Mouse (Mus musculus) monocyte, adult 5-6 weeks (primary cell): ENCODE measurements around the gene Leo1. TPM values are rescaled to one million over a fixed set of nuclear protein-coding genes. Genes with fewer than 3 reads are reported as not detected.
"Not testable (repeated sequence)": the region's sequence is repeated elsewhere in the genome, so short reads cannot be mapped to it uniquely, and the experiment has no call there.

ENCODE experiments used
- ATAC-seq: fragments of 153-309, 156-312 bp; replicated peaks from 2 replicates; pipeline ENCODE4 v1.8.0; 2017; ENCODE audit warnings: mild to moderate bottlenecking; ENCODE audit not compliant: low TSS enrichment, insufficient number of reproducible peaks, severe bottlenecking, poor library complexity, low FRiP score
- total RNA-seq: library from RNA; stranded (forward); fragments of 200-1000, 200-491, 200-594 nt; gene quantifications from 3 replicates; pipeline ENCODE4 v1.2.3, GENCODE M21; 2017

The Leo1 gene
- total RNA-seq, 1 experiment from 2014 or later, result 23.8 TPM

DNA sequence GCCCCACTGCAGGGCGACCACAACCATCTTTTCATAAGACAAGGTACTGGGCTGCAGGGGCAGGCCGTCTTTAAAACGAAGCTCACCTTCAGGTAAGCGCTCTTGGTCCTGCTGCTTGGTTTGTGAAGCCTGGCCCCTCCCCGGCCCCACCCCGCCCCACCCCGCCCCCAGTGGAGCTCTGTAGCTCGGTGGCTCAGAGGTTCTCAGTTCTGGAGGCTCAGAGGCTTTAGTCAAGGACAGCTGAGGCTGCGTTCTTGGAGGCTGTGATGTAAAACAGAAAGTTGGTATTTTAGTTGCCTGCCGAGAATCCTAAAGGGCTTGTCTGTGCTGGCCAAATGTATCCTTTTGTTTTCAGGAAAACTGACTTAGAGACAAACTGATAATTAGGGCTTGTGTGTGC, 14.4 kb downstream of the Leo1 start:
- no peak for ATAC-seq

DNA sequence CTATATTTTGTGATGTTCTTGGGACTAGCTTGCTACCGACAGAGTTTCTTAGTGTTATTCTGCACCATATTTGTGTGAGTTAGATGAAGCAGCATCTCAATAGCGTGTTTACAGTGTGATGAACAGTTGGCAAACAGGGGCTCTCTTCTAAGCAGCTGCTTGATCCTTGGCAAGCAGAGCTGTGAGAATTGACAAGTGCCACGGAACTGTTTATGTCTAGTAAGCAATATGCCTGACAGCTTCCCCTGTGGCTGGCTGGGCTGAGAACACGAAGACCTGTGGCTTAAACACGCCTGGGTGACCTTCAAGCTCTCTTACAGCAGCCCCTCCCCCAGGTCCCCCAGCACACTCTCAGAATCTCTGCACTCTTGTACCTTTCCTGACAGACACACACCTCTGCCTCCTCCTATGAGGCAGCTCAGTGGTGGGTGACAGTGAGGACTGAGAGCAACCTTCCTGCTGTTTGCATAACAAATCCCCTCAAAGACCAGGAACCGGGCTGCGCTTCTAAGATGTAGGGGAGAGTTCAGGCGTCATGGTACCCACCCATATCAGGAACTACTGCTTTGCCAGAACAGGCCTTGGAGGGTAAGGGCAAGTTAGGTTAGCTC, 21.8 kb downstream of the Leo1 start:
- ATAC-seq, result no peak

DNA sequence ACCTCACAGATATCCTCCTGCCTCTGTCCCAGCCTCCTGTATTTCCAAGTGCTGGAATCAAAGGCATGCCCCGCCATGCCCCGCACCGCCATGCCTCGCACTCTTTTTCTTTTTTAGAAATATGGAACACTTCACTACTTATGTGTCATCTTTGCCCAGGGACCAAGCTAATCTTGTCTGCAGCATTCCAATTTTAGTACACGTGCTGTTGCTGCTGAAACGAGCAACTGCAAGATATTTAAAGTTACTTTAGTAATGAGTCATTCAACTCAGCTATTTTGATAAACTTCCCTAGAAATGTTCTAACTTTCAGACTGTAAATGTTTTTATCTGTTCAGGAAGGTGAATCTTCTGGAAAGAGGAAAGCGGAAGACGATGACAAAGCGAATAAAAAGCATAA, 24.5 kb downstream of the Leo1 start:
- ATAC-seq, result no peak

DNA sequence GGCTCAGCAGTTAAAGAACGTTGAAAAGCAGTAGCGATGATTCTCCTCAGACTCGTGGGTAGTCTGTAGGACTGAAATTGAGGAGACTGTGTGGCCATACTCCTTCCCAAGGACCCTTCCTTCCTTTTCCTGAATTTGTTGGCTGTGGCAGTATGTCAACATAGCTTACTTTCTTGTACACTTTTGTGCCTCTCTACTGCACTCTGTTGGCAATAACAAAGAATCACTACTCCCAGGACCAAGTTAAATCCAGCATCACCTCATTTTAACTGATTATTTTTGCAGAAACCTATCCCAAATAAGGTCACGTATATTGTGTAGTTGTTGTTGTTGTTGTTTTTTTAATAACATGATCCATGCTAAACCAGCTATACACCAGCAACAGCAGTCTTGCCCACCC, 25.3 kb downstream of the Leo1 start:
- ATAC-seq, result no peak

DNA sequence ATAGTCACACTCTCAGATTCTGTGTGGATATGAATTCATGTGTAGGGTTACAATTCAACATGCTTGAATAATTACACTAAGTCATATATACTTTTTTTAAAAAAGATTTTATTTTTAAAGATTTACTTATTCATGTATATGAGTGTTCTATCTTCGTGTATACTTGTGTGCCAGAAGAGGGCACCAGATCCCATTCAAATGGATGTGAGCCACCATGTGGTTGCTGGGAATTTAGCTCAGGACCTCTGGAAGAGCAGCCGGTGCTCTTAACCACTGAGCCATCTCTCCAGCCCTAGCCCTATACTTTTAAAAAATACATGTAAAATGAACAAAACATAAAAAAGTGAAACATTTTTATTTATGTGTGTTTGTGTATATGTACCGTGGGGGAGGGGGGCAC, 26.3 kb downstream of the Leo1 start:
- ATAC-seq, result no peak

DNA sequence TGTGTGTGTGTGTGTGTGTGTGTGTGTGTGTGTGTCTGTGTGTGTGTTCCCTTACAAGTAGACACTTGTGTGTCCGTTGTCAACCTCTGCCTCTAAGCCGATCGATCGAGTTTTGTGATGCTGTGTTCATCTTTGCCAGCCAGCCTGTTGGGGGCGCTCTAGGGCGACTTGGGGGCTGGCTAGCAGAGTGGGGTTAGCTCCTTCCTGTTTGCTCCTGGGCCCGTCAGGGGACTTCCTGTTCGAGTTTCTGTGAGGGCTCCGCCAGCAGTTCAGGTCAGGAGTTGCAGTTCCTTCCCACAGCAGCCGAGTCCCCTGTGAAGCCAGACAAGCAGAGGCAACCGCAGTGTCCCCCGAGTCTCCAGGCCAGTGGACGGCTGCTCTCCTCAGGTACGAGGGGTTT, 27.0 kb downstream of the Leo1 start:
- peak; percentile 40; the same call in 1 of the 2 replicates for ATAC-seq

DNA sequence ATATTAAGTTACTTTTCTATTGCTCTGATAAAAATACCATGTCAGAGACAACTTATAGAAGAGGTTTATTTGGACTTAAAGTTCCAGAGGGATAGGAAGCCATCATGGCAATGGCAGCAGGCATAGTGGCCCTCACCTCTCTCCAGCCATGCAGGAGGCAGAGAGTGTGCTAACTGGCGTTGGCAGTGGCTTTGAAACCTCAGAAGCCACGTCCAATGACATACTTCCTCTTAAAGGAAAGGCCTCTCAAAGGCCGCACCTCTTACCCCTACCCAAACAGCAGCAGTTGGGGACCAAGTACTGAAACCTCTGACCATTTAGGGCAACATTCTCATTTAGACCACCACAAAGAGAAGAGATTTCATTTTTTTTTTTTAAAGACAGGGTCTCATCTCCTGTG, 35.9 kb downstream of the Leo1 start:
- no peak; the same call in 1 of the 2 replicates for ATAC-seq

DNA sequence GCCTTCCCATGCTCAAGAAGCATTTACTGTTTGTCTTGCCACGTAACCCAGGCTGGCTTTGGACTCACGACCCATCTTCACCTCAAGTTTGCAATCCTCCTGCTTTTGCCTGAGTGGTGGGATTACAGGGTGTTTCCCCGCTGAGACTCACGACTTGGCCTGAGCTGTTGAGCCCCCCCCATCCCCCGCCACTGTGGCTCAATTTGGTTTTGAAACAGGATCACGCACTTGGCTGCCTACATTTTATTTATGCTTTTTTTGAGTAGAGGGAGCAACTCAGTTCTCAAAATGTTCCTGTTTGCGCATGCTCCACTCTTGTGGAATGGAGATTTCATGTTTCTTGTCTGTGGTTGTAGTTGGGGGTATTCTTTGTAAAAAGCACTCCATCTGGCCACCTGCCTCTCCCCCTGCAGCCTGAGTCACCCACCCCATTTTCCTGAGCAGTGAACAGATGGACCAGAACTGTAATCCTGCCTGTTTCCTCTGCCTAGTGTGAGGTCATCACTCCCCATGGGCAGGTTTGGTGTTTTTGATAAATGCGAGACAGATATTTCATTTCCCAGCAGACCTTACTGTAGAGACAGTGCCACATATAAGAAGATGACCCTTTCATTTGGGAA, 37.9 kb downstream of the Leo1 start:
- no peak for ATAC-seq

DNA sequence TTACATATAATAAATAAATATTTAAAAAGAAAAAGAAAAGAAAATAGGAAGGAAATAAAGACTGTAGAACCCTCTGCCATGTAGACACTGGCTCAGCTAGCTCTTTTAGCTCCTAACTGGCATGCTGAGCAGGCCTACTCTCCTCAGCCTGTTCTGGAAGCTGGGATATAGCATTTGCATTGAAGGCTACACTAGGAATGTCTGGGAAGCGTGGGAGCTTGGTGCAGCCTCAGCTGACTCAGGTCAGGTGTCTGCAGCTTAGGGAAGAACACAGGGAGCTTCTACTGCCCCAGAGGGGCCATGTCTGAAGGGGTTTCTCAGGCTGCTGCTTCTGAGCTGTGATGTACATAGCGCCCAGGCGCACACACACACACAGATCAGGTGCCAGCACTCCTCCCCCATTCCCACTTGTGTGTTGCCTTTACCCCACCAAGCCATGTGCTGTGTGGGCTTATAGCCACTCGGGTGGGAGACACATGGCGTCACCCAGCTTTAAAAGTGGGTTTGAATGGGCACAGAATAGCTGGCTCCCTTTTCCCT, 39.3 kb downstream of the Leo1 start:
- ATAC-seq, result no peak

DNA sequence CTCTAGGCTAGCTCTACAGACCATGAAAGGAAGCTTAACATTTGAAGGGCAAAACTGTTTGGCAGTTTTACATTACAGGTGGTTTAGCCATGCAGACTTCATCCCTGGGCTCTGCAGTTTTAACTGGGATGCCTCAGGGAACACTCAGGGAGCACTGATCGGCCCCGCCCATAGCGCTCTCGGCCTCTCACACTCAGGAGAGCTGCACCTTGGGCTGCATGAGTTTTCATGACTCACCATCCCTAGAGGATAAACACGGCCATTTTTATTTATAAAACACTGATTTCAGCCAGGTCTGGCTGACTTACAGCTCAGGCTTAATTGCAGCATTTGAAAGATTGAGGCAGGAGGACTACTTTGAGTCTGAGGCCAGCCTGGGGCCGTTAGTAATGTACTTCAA, 43.9 kb downstream of the Leo1 start:
- no peak for ATAC-seq

DNA sequence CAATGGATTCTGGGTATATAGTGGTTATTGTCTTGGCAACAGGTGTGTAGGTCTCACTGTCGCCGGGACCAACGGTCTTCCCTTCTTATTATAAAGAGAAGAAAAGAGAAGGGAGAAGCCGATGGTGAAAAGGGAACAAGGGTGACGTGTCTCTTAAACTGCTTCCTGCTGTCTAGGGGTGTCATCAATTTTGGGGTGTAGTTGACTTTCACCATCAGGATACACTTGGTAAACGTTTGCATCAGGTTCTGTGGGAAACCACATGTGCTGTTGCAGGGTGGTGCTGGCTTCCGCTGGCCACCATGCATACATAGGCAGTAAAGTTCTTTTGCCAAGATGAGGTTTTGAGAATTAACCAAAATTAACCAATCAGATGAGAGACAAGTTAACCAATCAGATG, 46.9 kb downstream of the Leo1 start:
- not testable (repeated sequence) for ATAC-seq

DNA sequence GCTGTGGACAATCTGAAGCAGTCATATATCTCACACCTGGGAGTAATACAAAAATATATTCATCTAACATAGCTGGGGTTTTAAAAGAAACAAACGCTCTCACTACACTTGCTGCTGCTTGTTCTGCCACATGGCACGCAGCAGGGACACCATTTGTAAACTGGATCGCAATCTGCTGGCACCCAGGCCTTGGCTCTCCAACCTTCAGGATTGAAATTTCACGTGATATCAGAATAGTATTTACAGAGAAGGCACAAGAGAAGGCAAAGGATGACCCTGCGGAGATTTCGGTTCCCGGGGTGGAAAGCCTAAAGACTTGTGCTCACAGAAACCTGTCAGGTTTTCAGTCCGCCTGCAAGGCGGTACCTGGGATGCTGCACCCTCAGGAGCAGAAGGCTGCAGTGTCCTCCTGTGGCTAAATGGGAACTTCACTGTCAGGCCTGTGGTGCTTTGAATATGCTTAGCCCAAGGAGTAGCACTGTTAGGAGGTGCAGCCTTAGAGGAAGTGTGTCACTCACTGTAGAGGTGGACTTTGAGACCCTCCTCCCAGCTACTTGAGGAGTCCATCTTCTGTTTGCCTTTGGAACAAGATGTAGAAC, 53.2 kb downstream of the Leo1 start:
- ATAC-seq, result no peak

DNA sequence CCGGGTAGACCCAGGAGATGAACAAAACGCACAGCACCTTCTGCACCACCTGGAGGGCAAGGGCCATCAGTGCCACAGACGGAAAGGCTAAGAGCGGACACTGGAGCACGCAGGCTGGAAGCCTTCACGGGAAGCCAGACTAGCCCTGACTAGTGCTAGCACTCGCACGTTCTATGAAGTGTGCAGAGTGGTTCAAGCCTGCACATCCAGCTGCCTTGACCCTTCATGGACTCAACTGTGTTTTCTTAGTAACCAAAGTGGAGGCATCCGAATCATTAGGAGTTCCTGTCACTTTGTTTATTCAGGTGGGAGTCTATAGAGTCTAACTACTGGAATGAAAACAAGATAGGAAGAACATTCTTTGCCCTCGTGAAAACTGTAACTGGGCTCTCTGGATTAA, 54.6 kb downstream of the Leo1 start:
- ATAC-seq, result no peak

DNA sequence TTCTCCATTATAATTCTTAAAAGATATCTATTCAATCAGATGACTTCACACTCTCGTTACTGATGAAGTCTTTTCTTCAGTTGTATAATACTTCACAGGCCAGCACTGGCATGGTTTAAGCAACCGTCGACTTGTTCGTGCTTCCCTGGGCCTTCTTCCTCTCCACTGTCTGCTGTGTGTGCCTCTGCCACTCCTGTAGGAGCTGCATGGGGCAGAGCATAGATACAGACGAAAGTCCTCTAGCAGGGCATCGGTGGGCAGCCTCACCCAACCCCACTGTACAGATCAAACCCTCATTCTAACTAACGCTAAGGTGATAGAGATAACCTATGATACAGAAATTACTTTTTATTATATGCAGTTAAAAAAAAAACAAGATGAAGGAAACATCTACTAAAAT, 57.2 kb downstream of the Leo1 start:
- ATAC-seq, result no peak

DNA sequence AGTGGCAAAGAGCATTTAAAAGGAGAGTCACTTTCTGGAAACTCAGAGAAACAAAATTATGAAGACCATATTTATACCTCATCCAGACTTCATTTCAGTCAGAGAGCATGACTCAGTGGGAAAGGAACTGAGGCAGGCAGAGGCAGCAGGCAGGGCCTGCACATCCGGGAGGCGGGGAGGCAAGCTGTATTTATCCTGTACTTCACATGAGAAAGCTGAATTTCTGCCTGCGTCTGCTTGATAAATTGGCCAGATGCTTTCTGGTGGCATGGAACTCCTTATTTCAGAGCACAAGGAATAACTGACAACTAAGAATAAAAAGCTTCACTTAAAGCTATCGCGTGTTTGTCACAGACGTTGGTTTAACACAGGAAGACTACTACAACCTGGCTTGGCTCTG, 63.0 kb downstream of the Leo1 start:
- no peak for ATAC-seq

DNA sequence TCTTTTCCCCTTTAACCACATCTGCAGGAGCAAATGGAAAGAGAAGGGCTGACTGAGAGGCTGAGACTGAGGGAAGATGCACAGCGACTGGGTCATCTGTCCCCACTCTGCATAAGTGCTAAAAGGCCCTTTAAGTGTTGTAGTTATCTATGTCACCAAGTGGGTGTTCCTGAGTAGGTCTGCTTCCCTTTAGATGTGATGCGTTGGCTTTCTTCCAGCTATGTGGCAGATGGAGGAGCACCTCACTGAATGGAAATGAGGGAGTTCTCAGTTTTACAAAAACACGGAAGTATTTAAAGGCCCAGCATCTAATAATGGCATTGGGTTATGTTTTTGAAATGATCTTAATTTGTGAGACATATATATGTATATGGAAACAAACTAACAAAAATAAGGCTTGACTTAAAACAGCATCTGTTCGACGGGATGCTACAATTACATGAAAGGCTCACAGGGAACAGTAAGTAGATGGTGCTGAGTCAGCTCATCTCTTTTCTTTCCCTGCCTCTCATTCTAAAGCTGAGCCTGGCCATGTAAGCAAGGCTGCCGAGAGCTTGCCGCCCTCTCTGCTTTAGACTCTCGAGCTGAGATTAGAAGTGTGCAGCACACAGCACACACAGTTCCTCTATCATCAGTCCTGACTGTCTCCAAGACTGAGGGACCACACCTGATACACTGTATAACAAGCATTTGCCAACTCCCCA, 70.1 kb downstream of the Leo1 start:
- no peak for ATAC-seq

DNA sequence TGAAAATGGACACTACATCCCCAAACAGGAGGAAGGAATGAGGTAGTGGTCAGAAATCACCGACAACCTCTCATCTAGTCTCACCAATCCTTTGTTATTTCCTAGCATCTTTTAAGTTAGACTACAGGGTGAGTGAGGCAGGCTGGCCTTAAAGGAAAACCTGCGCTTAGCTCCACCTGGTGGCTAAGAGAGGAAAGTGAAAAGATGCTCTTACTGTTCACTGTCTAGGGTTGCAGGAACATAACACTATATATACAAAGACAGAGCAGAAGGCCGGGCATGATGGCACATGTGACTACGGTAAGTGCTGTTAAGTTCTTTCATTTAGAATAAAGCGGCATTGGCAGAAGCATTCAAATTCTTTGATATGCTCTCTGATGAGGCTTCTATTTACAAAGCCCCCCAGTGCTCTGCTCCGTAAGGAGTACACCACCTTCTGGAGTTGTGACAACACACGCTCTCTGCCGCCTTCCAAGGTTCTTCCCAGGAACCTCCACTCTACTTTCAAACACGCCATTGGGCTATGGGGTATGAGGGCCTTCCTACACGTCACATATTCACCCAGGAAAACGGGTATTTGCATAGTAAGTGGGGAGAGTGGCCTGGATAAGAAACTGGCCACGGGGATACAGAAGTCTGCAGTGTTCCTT, 74.3 kb downstream of the Leo1 start:
- ATAC-seq, result peak; percentile 79
